Mouse (Mus musculus): ENCODE results near the gene Prkd1.
A peak's percentile ranks its signal among the peaks of the same experiment; 100 is the strongest.

Gene Prkd1

DNA sequence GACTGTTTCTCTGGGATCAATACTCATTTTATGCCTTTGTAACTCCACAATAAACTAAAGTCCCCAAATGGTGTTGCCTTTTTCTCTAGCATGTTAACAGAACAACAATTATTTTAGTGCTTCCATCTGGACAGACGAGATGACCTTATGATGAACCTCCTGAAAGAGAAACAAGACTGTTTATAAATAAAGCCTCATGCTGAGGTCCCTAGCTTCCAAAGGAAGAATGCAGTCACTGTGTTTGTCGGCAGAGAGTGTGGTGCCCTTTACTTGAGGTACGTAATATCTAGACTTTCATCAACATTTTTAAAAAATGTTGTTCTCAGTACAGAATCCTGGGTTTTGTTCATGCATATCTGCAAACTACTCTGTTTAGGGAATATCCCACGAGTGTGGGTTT, 90.7 kb downstream of the Prkd1 start:
- no peak for DNase-seq (ENCODE audit: low read depth)

DNA sequence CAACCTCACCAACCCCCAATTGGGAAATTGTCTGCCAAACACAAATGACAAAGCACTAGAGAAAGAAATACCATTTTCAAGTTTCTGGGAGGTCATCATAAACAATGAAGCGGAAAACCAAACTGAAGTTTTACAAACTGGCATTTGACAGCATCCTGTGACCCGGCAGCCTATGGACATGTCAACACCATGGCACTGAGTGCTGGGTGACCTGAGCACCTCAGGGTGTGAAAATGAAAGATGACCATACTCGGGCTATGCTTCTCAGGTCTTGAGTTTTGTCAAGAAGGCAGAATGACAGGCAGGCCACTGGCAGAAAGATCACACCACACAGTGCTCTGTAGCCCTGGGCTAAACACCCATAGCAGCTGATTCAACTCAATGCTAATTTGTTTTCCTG, 94.7 kb downstream of the Prkd1 start:
- no peak for DNase-seq (ENCODE audit: low read depth)

DNA sequence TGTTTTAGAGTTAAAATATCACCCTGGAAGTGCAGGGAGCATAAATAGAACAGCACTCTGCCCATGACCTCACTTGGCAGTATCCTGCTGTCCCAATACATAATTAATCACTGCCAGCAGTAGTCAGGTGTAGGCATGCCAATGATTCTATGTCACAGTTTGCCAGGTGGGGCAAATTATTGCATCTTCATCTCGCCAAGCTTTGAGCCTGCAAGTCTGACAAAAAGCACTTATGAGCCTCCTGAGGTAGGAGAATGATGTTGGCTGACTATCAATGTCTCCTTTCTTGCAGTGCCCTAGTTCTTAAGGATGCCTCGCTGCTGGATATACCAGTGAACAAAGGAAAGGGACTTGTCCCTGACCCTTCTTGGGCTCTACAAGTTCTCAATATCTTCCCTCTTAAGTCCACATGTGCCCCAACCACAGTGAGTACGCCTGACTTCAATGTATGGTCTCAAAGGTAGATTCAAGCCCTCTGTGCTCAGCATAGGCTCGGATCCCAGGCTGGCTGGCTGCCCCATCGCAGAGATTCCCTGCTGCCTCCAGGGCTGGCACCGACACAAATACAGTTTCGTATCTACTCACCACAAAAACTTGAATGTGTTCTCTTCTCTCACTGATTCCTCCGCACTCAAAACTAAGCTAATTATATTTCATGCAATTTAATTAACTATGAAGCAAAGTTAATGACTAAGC, 98.9 kb downstream of the Prkd1 start:
- DNase-seq (ENCODE audit: low read depth): no peak

GRCm38 (mm10) chr12:50546394-50546793, 102.5 kb downstream of the Prkd1 start:
- no peak for DNase-seq (ENCODE audit: low read depth)

GRCm38 (mm10) chr12:50545610-50545919, 103.3 kb downstream of the Prkd1 start:
- no peak for DNase-seq (ENCODE audit: low read depth)

DNA sequence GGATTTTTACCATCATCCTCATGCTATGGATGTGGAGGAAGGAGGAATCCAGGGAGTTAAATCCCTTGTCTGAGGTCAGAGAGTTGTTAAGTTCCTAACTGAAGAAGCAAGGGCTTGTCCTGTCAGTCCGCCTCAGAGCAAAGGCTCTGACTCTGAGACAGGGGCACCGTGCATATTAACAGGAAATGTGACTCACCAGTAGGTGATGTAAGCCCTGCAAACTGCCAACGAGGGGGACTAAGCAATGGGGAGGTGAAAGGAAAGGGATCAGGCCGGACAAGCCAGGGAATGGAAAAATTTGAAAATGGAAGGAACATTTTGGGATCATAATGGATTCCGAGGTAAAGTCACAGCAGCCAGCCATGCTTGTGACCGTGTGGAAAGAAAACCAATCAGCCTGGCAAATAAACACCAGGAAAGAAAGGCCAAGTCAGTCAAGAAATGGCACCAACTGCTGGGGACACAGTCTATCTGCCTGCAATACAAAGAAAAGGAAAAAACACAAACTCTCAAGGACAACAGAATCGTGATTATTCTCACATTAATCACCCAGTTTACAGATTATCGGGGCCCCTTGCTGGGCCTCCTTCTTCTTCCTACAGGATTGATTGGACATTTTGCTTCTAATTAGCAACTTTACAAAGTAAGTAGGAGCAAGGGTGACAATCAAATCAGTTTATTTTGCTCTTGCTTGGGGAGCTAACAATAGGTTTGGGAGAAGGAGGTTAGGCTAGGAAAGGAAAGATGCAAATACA, 103.9 kb downstream of the Prkd1 start:
- peak; percentile 2 for DNase-seq (ENCODE audit: low read depth)

DNA sequence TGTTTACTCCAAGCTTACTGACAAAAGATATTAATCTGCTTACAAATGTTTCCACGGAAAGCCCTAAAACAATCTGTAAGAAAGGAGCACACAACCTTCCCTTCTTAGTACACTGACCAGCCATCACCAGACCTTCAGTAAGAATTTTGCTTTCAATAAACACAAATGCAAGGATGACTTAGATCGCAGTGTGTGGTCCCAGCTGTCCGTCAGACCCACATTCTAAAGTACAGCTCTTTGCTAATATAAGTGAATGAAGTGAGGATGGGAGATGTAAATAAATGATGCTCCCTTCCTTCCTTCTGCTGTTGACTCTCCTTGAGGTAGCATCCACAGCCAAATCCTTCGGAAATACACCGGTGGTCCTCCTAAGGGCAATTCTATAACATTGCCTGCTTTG, 108.1 kb downstream of the Prkd1 start:
- DNase-seq (ENCODE audit: low read depth): no peak

- DNase-seq (ENCODE audit: low read depth): no peak
Observed at GRCm38 (mm10) chr12:50538296-50538965, 110.5 kb downstream of the Prkd1 start.

- no peak for DNase-seq (ENCODE audit: low read depth)
Observed at GRCm38 (mm10) chr12:50537761-50538160, 111.1 kb downstream of the Prkd1 start.

GRCm38 (mm10) chr12:50537006-50537405, 111.9 kb downstream of the Prkd1 start:
- no peak for DNase-seq (ENCODE audit: low read depth)

GRCm38 (mm10) chr12:50528633-50529032, 120.3 kb downstream of the Prkd1 start:
- DNase-seq (ENCODE audit: low read depth): no peak

- DNase-seq (ENCODE audit: low read depth): no peak
Observed at GRCm38 (mm10) chr12:50524061-50524460, 124.8 kb downstream of the Prkd1 start.

DNA sequence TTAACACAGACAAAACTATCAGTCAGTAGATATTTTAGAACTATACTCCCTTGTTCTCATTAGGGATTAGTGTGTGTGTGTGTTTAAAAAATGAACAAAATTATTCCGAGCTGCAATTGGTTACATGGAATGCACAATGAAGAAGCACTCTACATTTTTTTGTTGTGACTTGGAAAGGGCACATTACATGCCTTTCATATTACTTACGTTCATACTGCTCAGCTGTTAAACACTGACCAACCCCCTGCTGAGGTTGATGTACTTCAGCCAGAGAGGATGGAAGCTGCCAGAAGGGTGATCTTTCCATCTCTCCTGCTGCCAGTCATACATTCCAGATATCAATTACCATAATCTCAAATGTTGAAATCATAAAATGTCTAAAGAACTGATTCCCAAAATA, 134.4 kb downstream of the Prkd1 start:
- DNase-seq (ENCODE audit: low read depth): no peak

- no peak for DNase-seq (ENCODE audit: low read depth)
Observed at GRCm38 (mm10) chr12:50511486-50512225, 137.2 kb downstream of the Prkd1 start.

- DNase-seq (ENCODE audit: low read depth): no peak
Observed at GRCm38 (mm10) chr12:50508762-50509161, 140.1 kb downstream of the Prkd1 start.

GRCm38 (mm10) chr12:50499796-50500504, 148.9 kb downstream of the Prkd1 start:
- DNase-seq (ENCODE audit: low read depth): no peak

- DNase-seq (ENCODE audit: low read depth): no peak
Observed at GRCm38 (mm10) chr12:50496006-50496405, 152.9 kb downstream of the Prkd1 start.

DNA sequence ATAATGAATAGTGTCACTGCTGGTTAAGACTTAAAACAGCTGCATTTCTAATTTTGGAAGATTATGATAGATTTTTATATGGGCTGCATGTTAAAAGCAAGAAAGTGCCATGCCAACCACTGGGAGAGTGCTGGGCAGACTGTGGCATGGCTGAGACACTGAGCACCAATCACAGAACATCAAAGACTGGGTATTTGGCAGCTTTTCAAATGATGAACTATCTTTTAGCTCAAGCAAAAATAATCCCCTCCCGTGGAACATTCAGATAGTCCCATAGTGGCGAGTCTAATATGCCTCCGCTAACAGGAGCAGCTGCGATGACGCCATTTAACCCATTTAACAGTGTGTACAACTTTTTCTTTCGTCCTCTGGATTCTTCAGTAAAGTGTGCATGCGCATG, 169.1 kb downstream of the Prkd1 start:
- DNase-seq (ENCODE audit: low read depth): no peak

DNA sequence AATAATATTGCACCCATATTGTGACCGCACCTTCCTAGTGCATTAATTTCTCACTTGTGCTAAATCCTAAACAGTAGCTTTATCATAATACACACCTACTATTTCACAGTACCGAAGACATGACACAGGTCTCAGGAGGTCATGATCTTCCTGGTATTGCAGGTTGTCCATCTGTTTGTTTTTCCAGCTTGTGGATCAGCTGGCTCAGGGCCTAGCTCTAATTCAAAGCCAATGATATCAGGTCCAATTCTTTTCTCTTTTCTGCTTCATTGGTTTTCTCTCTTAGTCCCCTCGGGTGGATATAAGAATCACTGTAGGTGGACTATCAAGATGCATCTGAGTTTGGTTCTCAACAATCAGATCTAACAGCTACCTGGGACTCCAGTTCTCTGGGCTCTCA, 191.7 kb downstream of the Prkd1 start:
- DNase-seq (ENCODE audit: low read depth): no peak

DNA sequence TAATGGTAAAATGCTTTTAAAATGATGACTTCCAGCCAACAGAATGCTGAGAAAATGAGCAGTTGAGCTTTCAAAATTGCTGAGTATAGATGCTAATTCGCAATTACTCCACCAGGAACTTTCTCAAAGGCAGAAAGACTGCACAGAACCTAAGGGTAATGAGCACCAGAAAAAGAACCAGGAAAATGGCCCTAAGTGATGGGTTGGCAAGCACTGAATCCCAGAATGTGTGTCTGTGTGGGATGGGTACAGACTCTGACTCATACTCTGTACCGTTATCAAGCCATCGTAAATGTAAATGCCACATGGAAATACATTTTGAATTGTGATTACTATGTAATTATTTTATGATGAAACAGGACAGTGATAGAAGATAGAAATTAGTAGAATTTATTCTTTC, 197.1 kb downstream of the Prkd1 start:
- DNase-seq (ENCODE audit: low read depth): no peak

- DNase-seq (ENCODE audit: low read depth): no peak
Observed at GRCm38 (mm10) chr12:50436660-50437059, 212.2 kb downstream of the Prkd1 start.

DNA sequence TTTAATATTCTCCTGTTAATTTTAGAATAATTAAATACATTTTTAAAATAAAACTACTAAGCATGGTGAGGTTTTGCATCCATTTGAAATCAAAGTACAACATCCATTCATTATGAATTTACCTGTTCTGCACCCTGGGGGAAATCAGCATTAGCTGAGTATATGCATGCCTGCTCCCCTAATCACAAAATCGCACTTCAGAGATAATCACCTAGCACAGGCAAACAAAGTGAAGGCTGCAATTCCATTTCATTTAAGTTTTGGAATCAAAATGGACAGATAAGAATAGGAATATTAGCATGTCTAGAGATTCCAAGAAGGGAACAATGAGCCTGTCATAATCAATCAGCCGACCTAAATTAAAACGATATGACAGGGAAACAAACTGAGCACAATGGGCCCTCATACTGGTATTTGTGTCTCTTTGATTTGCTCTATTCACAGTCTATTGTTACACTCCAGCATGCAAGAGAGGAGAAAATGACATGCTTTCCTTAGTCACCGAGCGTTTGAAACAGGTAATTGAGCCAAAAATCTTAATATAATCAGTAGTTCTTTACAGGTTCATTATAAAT, 218.7 kb downstream of the Prkd1 start:
- no peak for DNase-seq (ENCODE audit: low read depth)

Measured in c-Kit-positive CD71-negative TER-119-negative erythroid progenitor cells, embryonic 14.5 days (primary cell).